Mouse (Mus musculus): Measurements from ENCODE around the gene Gkn3.

The Gkn3 gene

GRCm38 (mm10) chr6:87350829-87351228 lies 37.9 kb downstream of the Gkn3 start, which contains the start of gene Gkn1:
Gkn1 (minus strand) TSS chr6:87350942.
- DNase-seq: no peak

DNA sequence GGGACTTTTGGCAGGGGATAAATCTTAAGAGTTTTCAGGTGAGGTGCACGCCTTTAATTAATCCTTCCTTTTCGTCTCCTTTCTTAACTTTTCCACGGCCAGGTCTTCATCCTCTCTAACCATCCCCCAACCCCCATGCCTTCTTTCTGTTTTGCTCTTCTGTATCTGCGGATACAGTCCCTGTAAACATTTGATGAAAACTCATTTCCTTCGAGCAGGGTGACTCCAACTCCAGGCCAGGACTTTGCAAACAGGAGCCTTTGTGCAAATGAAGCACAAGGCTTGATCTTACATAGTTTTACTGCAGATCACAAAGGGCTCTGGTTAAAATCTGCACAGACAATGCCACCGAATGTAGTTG lies 52.8 kb downstream of the Gkn3 start:
- DNase-seq: no peak

DNA sequence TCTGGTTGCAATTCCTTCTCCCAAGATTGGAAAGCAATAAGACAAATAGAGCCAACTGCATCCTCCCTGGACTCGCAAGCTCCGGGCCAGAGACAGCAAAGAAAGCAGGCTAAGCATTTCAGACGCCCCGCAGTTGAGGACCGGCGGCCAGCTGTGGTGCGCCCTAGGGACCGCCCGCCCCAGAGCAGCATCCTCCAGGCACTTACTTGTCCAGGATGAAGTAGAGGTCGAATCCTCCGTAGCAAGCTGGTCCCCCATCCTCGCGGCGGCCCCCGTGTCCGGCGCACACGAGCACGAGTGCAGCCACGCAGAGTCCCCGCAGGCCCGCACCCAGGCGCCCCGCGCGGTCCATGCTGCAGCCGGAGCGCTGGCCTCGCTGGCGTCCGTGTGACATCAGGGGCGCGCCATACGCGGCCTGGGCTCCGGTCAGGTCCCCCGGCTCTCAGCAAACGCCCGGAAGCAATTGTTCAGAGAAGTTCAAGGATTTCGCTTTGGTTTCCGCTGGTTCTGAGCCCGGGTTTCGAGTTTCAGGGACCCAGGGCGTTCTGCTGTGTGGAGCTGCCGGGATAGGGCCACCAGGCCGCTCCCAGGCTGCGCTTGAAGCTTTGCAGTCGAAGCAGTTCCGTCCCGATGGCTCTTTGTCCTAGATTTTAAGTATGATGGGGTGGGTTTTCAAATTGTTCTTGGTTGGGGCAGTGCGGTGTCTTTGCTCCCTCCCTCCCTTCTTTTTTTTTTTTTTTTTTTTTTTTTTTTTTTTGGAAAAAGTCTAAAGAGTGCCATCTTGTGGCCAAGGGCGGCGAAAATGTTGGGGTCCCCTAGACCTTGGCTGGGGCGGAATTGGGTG lies 53.4 kb downstream of the Gkn3 start, which contains the start of gene Antxr1:
Gene Antxr1 (minus strand): TSS at position 731 of the 844 bp plus-strand sequence.
- peak; percentile 83 for DNase-seq

- DNase-seq: peak; percentile 65
Measured at GRCm38 (mm10) chr6:87334361-87335090, 54.2 kb downstream of the Gkn3 start.
